Mouse (Mus musculus) limb, embryonic 11.5 days (tissue): Measurements from ENCODE around the gene Gm4491. TPM values are rescaled to one million over a fixed set of nuclear protein-coding genes. Genes with fewer than 3 reads are reported as not detected.

Source experiments
- ATAC-seq: fragments of 200-750 bp; cut with Nextera tagmentation; 2 replicates; pipeline ENCODE4 v1.8.0; 2017; ENCODE audit warnings: low read depth; ENCODE audit not compliant: insufficient number of reproducible peaks, low FRiP score, low TSS enrichment
- DNase-seq: peaks from one replicate; pipeline ENCODE4 v3.0.0-alpha.2; 2015; ENCODE audit warnings: low spot score
- H3K27ac ChIP-seq: fragments of 300-500 bp; sonication (generic); replicated peaks from 2 replicates; pipeline ENCODE4 v1.5.1; 2014; ENCODE audit warnings: low read depth, mild to moderate bottlenecking, low read length
- H3K27me3 ChIP-seq: fragments of 300-500 bp; sonication (generic); 2 replicates; pipeline ENCODE4 v1.6.1; 2014; ENCODE audit warnings: mild to moderate bottlenecking, low read length, mixed read lengths; ENCODE audit not compliant: control insufficient read depth, insufficient read depth
- H3K36me3 ChIP-seq: fragments of 300-500 bp; sonication (generic); 2 replicates; pipeline ENCODE4 v1.6.1; 2014; ENCODE audit warnings: mild to moderate bottlenecking, low read length, moderate library complexity, mixed read lengths; ENCODE audit not compliant: control insufficient read depth, insufficient read depth
- H3K4me1 ChIP-seq: fragments of 300-500 bp; sonication (generic); 2 replicates; pipeline ENCODE4 v1.6.1; 2014; ENCODE audit warnings: low read length, mixed read lengths; ENCODE audit not compliant: control insufficient read depth, insufficient read depth
- H3K4me2 ChIP-seq: fragments of 300-500 bp; sonication (generic); 2 replicates; pipeline ENCODE4 v1.6.1; 2014; ENCODE audit warnings: low read depth, mild to moderate bottlenecking, moderate library complexity; ENCODE audit not compliant: severe bottlenecking
- H3K4me3 ChIP-seq: fragments of 300-500 bp; sonication (generic); 2 replicates; pipeline ENCODE4 v1.5.1; 2014; ENCODE audit warnings: low read depth, low read length
- H3K9ac ChIP-seq: fragments of 300-500 bp; sonication (generic); 2 replicates; pipeline ENCODE4 v1.6.1; 2014; ENCODE audit warnings: mild to moderate bottlenecking, low read length
- H3K9me3 ChIP-seq: fragments of 300-500 bp; sonication (generic); 2 replicates; pipeline ENCODE4 v1.6.1; 2016; ENCODE audit warnings: low read length; ENCODE audit not compliant: control insufficient read depth
- WGBS: fragments of 180-500 bp; shearing (Covaris S2); extraction: QIAGEN DNeasy Blood & Tissue Kit; methylation state at CpG from one replicate; pipeline ENCODE4 v1.1.7; 2014; 5-methylcytosine and 5-hydroxymethylcytosine counted together
- polyA plus RNA-seq: library from polyadenylated mRNA; unstranded; fragments of >200 nt; fragmentation: Nextera tagmentation; extraction: Ambion mirVana; gene quantifications from 2 replicates; pipeline ENCODE4 v1.2.1, GENCODE M21; 2014

Gene Gm4491
- polyA plus RNA-seq, 1 experiment from 2014 or later, result not detected

- Histone ChIP-seq H3K9me3 (no peaks in the 10 kb centered on the region), H3K4me3 (no peak overlapping the region), H3K4me1 (peaks cover 11% of the 10 kb centered on the region), H3K36me3 (no peaks in the 10 kb centered on the region), H3K9ac (no peak overlapping the region), H3K4me2 (0 out of 2 replicates have a peak overlapping the region, but pooled peaks have one; percentile 98), H3K27ac (no peak overlapping the region), H3K27me3 (peaks cover 52% of the 10 kb centered on the region)
- DNase-seq, result no peak
- ATAC-seq, result no peak
- 50% methylated on average over 6 of the region's 6 CpGs for WGBS
Observed at GRCm38 (mm10) chr14:57103121-57103520, 12.6 kb downstream of the Gm4491 start.

- Histone ChIP-seq H3K4me3 (no peak overlapping the region), H3K4me2 (no peak overlapping the region), H3K9ac (no peak overlapping the region), H3K36me3 (no peaks in the 10 kb centered on the region), H3K27me3 (peaks cover 44% of the 10 kb centered on the region), H3K9me3 (no peaks in the 10 kb centered on the region), H3K4me1 (peaks cover 11% of the 10 kb centered on the region), H3K27ac (no peak overlapping the region)
- DNase-seq, result no peak
- 86% methylated on average over 7 of the region's 7 CpGs for WGBS
- ATAC-seq, result no peak
Observed at GRCm38 (mm10) chr14:57101623-57102022, 14.1 kb downstream of the Gm4491 start.

GRCm38 (mm10) chr14:57095855-57096254 lies 19.8 kb downstream of the Gm4491 start:
- DNase-seq (no peak), ATAC-seq (no peak)
- H3K9ac ChIP-seq, result no peak overlapping the region
- H3K27ac ChIP-seq, result no peak overlapping the region
- H3K36me3 ChIP-seq, result no peaks in the 10 kb centered on the region
- peaks cover 3% of the 10 kb centered on the region; the same call in 1 of the 2 replicates for H3K4me1 ChIP-seq
- no peak overlapping the region for H3K4me2 ChIP-seq
- no peaks in the 10 kb centered on the region for H3K9me3 ChIP-seq
- H3K4me3 ChIP-seq, result no peak overlapping the region
- no peaks in the 10 kb centered on the region for H3K27me3 ChIP-seq
- 77% methylated on average over 4 of the region's 4 CpGs for WGBS

GRCm38 (mm10) chr14:57093029-57093428 lies 22.7 kb downstream of the Gm4491 start:
- no peaks in the 10 kb centered on the region for H3K9me3 ChIP-seq
- no peak overlapping the region for H3K27ac ChIP-seq
- no peaks in the 10 kb centered on the region for H3K36me3 ChIP-seq
- WGBS, result 8% methylated on average over 8 of the region's 8 CpGs
- no peaks in the 10 kb centered on the region for H3K27me3 ChIP-seq
- peak; percentile 60 for DNase-seq
- H3K4me1 ChIP-seq, result no peaks in the 10 kb centered on the region
- no peak overlapping the region for H3K9ac ChIP-seq
- ATAC-seq, result no peak
- no peak overlapping the region for H3K4me2 ChIP-seq
- no peak overlapping the region for H3K4me3 ChIP-seq

- Histone ChIP-seq H3K9me3 (no peaks in the 10 kb centered on the region), H3K27me3 (no peaks in the 10 kb centered on the region), H3K36me3 (no peaks in the 10 kb centered on the region), H3K27ac (no peak overlapping the region), H3K4me2 (no peak overlapping the region), H3K4me3 (no peak overlapping the region), H3K4me1 (no peaks in the 10 kb centered on the region), H3K9ac (no peak overlapping the region)
- WGBS, result 58% methylated on average over 2 of the region's 2 CpGs
- ATAC-seq (no peak), DNase-seq (no peak)
Observed at GRCm38 (mm10) chr14:57090001-57090400, 25.7 kb downstream of the Gm4491 start.

GRCm38 (mm10) chr14:57089107-57089506 lies 26.6 kb downstream of the Gm4491 start:
- H3K4me1 ChIP-seq, result peaks cover 5% of the 10 kb centered on the region
- H3K9me3 ChIP-seq, result no peaks in the 10 kb centered on the region
- no peaks in the 10 kb centered on the region for H3K36me3 ChIP-seq
- WGBS, result 89% methylated on average over 7 of the region's 7 CpGs
- H3K4me2 ChIP-seq, result no peak overlapping the region
- no peaks in the 10 kb centered on the region for H3K27me3 ChIP-seq
- H3K9ac ChIP-seq, result no peak overlapping the region
- ATAC-seq, result no peak
- DNase-seq, result no peak
- H3K4me3 ChIP-seq, result no peak overlapping the region
- no peak overlapping the region for H3K27ac ChIP-seq

GRCm38 (mm10) chr14:57084180-57084668 lies 31.5 kb downstream of the Gm4491 start:
- H3K4me1 ChIP-seq, result peaks cover 6% of the 10 kb centered on the region
- ATAC-seq (no peak), DNase-seq (peak; percentile 48)
- 18% methylated on average over 11 of the region's 11 CpGs for WGBS
- no peaks in the 10 kb centered on the region for H3K9me3 ChIP-seq
- no peaks in the 10 kb centered on the region for H3K27me3 ChIP-seq
- 0 out of 2 replicates have a peak overlapping the region, but pooled peaks have one; percentile 4 for H3K4me2 ChIP-seq
- no peak overlapping the region for H3K9ac ChIP-seq
- H3K4me3 ChIP-seq, result no peak overlapping the region
- no peaks in the 10 kb centered on the region for H3K36me3 ChIP-seq
- H3K27ac ChIP-seq, result no peak overlapping the region

GRCm38 (mm10) chr14:57082863-57083262 lies 32.8 kb downstream of the Gm4491 start:
- H3K4me1 ChIP-seq, result peaks cover 6% of the 10 kb centered on the region

GRCm38 (mm10) chr14:57075537-57075936 lies 40.1 kb downstream of the Gm4491 start:
- Histone ChIP-seq H3K36me3 (no peaks in the 10 kb centered on the region), H3K27ac (no peak overlapping the region), H3K9ac (no peak overlapping the region), H3K9me3 (no peaks in the 10 kb centered on the region), H3K27me3 (no peaks in the 10 kb centered on the region), H3K4me3 (no peak overlapping the region), H3K4me2 (no peak overlapping the region), H3K4me1 (0 out of 2 replicates have a peak, but pooled peaks cover 6% of the 10 kb centered on the region)
- DNase-seq (no peak), ATAC-seq (no peak)
- WGBS, result 84% methylated on average over 6 of the region's 6 CpGs

More at GRCm38 (mm10) chr14:57082863-57083262, 32.8 kb downstream of the Gm4491 start:
- no peaks in the 10 kb centered on the region for H3K36me3 ChIP-seq
- DNase-seq (no peak), ATAC-seq (no peak)
- H3K4me2 ChIP-seq, result no peak overlapping the region
- WGBS, result 97% methylated on average over 1 of the region's 1 CpGs
- H3K9me3 ChIP-seq, result no peaks in the 10 kb centered on the region
- H3K4me3 ChIP-seq, result no peak overlapping the region
- no peaks in the 10 kb centered on the region for H3K27me3 ChIP-seq
- H3K27ac ChIP-seq, result no peak overlapping the region
- no peak overlapping the region for H3K9ac ChIP-seq
